Comparison of ENCODE assay signal across 13 mouse cellular contexts in genomic region chr5:36923826-36924700, GRCm38 (mm10). TPM values are rescaled to one million over a fixed set of nuclear protein-coding genes. Genes with fewer than 3 reads are reported as not detected.
DNase-seq lines count a peak whose midpoint lies in the region; ATAC-seq lines count a peak whose summit lies in the region.
"Had no signal": no experiment of that assay in that cellular context is flagged by ENCODE, and none has a peak within 500 bp of the region (broad histone marks: within the 10 kb centered on the region; RNA-seq: fewer than 3 reads in every experiment).

No protein-coding gene starts in this region.

- no peaks in the 10 kb centered on the region for H3K27me3 ChIP-seq in forebrain, embryonic 16.5 days (replicated peaks; ENCODE audit: control insufficient read depth, insufficient read depth, low read length)
- no peaks in the 10 kb centered on the region for H3K27me3 ChIP-seq in heart, embryonic 16.5 days (ENCODE audit: control insufficient read depth, insufficient read depth, low read length)
- H3K27me3 ChIP-seq: neural tube, embryonic 12.5 days had no signal

- no peak overlapping the region for H3K4me3 ChIP-seq in forebrain, embryonic 16.5 days (replicated peaks; ENCODE audit: low read length)
- H3K4me3 ChIP-seq in heart, embryonic 16.5 days (ENCODE audit: low read length) = no peak overlapping the region
- H3K4me3 ChIP-seq: neural tube, embryonic 12.5 days had no signal

- ATAC-seq in forebrain, embryonic 16.5 days = peak; percentile 46
- peak; percentile 70 for ATAC-seq in heart, embryonic 16.5 days (replicated peaks; ENCODE audit: extremely low read depth, insufficient read depth, low FRiP score)
- ATAC-seq: liver, postnatal 0 days had no signal

- H3K9ac ChIP-seq in forebrain, embryonic 16.5 days (replicated peaks; ENCODE audit: low read depth, low read length) = no peak overlapping the region
- peak overlapping the region; percentile 41 for H3K9ac ChIP-seq in heart, embryonic 16.5 days (ENCODE audit: low read length)
- H3K9ac ChIP-seq: liver, postnatal 0 days; neural tube, embryonic 12.5 days had no signal

- DNase-seq in layer of hippocampus, adult 9-11 months = peak; percentile 48
- no peak for DNase-seq in layer of hippocampus, adult 11-12 months (ENCODE audit: low spot score)
- DNase-seq in brain, adult 2 months (ENCODE audit: low read depth, low spot score) = peak; percentile 84
- no peak for DNase-seq in lung, postnatal 14 days
- no peak for DNase-seq in adipocyte (ENCODE audit: low spot score)
- DNase-seq in gastrocnemius, adult 18-20 months (ENCODE audit: low spot score) = no peak
- DNase-seq: liver, postnatal 0 days had no signal

- no peaks in the 10 kb centered on the region for H3K9me3 ChIP-seq in forebrain, embryonic 16.5 days (ENCODE audit: control insufficient read depth, low read length)
- H3K9me3 ChIP-seq in heart, embryonic 16.5 days (replicated peaks; ENCODE audit: control insufficient read depth, low read length) = no peaks in the 10 kb centered on the region
- H3K9me3 ChIP-seq: neural tube, embryonic 12.5 days had no signal

- H3K36me3 ChIP-seq in forebrain, embryonic 16.5 days (ENCODE audit: control insufficient read depth, insufficient read depth) = no peaks in the 10 kb centered on the region; the same call in 1 of the 2 replicates
- H3K36me3 ChIP-seq in heart, embryonic 16.5 days (ENCODE audit: control insufficient read depth, insufficient read depth) = no peaks in the 10 kb centered on the region
- H3K36me3 ChIP-seq: neural tube, embryonic 12.5 days had no signal

- peaks cover 9% of the 10 kb centered on the region; the same call in 1 of the 2 replicates for H3K4me1 ChIP-seq in forebrain, embryonic 16.5 days (replicated peaks; ENCODE audit: control insufficient read depth, insufficient read depth, low read length)
- peaks cover 14% of the 10 kb centered on the region for H3K4me1 ChIP-seq in heart, embryonic 16.5 days (ENCODE audit: control insufficient read depth, insufficient read depth, low read length)
- H3K4me1 ChIP-seq: neural tube, embryonic 12.5 days had no signal

- no peak overlapping the region for H3K4me2 ChIP-seq in forebrain, embryonic 16.5 days (ENCODE audit: low read length)
- peak overlapping the region; percentile 20 for H3K4me2 ChIP-seq in heart, embryonic 16.5 days (ENCODE audit: low read depth, low read length)
- H3K4me2 ChIP-seq: neural tube, embryonic 12.5 days had no signal

- WGBS in forebrain, embryonic 16.5 days = 36% methylated on average over 11 of the region's 11 CpGs
- WGBS in heart, embryonic 16.5 days = 18% methylated on average over 11 of the region's 11 CpGs

- H3K27ac ChIP-seq in forebrain, embryonic 16.5 days (ENCODE audit: low read length) = peak overlapping the region; percentile 68
- H3K27ac ChIP-seq in heart, embryonic 16.5 days (ENCODE audit: low read length) = peak overlapping the region; percentile 31; the same call in 1 of the 2 replicates
- H3K27ac ChIP-seq: kidney, postnatal 0 days; neural tube, embryonic 12.5 days had no signal

RNA-seq across cellular contexts. Expression of gene Ppp2r2c, which starts 55.8 kb away (rescaled TPM):
- 34.2 and 38.3 TPM in 2 replicates for polyA plus RNA-seq in forebrain, embryonic 16.5 days (2015; fragmentation: Nextera tagmentation; extraction: Ambion mirVana)
- 0.06 and 0.08 TPM in 2 replicates for polyA plus RNA-seq in heart, embryonic 16.5 days (2015; fragmentation: Nextera tagmentation; extraction: Ambion mirVana)
- under 1 TPM; 0.55 to 0.74 TPM for total RNA-seq in gastrocnemius, adult 18-20 months (2021)
- total RNA-seq: hematopoietic stem cell, adult 5-6 weeks; megakaryocyte, adult 5-6 weeks had no signal
- polyA plus RNA-seq: liver, postnatal 0 days had no signal

Comparison
In these comparisons a context has a peak if more than half of its experiments do, and no peak if none do; other contexts are left out.
1. DNase-seq: peak in layer of hippocampus, adult 9-11 months (single experiment) and brain, adult 2 months (single experiment); none in layer of hippocampus, adult 11-12 months (single experiment), lung, postnatal 14 days (single experiment), adipocyte (single experiment) and gastrocnemius, adult 18-20 months (single experiment).
2. RNA of gene Ppp2r2c, which starts 55.8 kb away (polyA plus RNA-seq): 34.2 to 38.3 TPM in forebrain, embryonic 16.5 days; 0.06 to 0.08 TPM in heart, embryonic 16.5 days; every median in the first group is over 10 times any median in the second.